Mouse (Mus musculus): ENCODE data around the gene Lrrc7. TPM values are rescaled to one million over a fixed set of nuclear protein-coding genes. Genes with fewer than 3 reads are reported as not detected.

The Lrrc7 gene
- 0.92 and 0.97 TPM in 2 replicates for polyA plus RNA-seq (2014; fragmentation: Nextera tagmentation; extraction: Ambion mirVana)

DNA sequence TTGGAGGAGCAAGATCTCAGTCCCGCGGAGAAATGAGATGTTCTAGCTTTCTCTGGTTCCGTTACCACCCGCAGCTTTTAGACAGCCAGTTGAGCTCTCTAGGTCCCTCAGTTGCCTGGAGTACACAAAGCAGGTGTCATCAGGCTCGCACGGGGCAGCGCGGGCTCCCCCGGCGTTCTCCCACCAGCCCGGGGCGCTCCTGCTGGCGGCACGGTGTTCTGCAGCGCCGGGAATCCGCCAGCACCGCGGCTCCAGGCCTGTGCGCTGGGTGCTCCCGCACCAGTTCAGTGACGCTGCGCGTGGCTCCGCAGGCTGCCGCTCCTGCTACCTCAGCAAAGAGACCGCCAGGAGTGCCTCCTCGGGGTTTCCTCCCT is at the start of gene Lrrc7:
Gene Lrrc7, minus strand, starts transcription at position 235 of the 374 bp plus-strand sequence.
- ATAC-seq (ENCODE audit: low FRiP score), result peak; percentile 93
- H3K4me2 ChIP-seq, result peak within 1 kb of the TSS; percentile 96
- peak within 1 kb of the TSS; percentile 77 for H3K9ac ChIP-seq (ENCODE audit: low read length)
- no peaks in the 10 kb centered on the region for H3K9me3 ChIP-seq (ENCODE audit: control insufficient read depth, low read length)
- H3K27me3 ChIP-seq (ENCODE audit: control insufficient read depth, insufficient read depth, low read length), result peaks cover 18% of the 10 kb centered on the region; the same call in 1 of the 2 replicates
- under 1% methylated on average over 28 of the region's 28 CpGs for WGBS
- peak within 1 kb of the TSS; percentile 65 for H3K4me3 ChIP-seq (ENCODE audit: low read depth, low read length)
- no peaks in the 10 kb centered on the region for H3K4me1 ChIP-seq (ENCODE audit: control insufficient read depth, insufficient read depth, low read length)
- no peaks in the 10 kb centered on the region for H3K36me3 ChIP-seq (ENCODE audit: control insufficient read depth, insufficient read depth, low read length)
- peak; percentile 96 for DNase-seq (ENCODE audit: low spot score, missing footprints)
- H3K27ac ChIP-seq (ENCODE audit: low read depth, low read length), result no peak within 1 kb of the TSS

DNA sequence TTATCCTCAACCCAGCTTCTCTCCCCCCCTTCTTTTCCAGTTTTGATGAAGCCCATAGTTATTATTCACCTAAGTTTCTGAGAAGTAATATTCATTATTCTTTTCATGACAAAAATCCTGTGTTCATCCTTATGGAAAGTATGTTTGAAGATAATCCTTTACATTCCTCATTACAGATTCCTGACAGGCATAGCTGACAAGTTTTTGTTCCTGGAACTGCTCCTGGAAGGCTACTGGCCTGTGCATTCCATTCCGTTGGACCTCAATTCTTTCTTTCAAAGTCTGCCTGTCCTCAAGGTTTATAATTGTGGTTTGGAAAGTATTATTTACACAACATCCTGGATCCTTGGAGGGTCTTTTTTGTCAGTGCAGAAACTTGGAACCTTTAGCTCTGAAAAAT is 45.0 kb upstream of the Lrrc7 start:
- no peak overlapping the region for H3K9ac ChIP-seq (ENCODE audit: low read length)
- DNase-seq (ENCODE audit: low spot score, missing footprints), result no peak
- no peak overlapping the region for H3K4me2 ChIP-seq
- WGBS, result 26% methylated on average over 1 of the region's 1 CpGs
- no peaks in the 10 kb centered on the region for H3K9me3 ChIP-seq (ENCODE audit: control insufficient read depth, low read length)
- ATAC-seq (ENCODE audit: low FRiP score), result peak; percentile 30; the same call in 1 of the 2 replicates
- no peak overlapping the region for H3K4me3 ChIP-seq (ENCODE audit: low read depth, low read length)
- no peaks in the 10 kb centered on the region for H3K36me3 ChIP-seq (ENCODE audit: control insufficient read depth, insufficient read depth, low read length)
- H3K27ac ChIP-seq (ENCODE audit: low read depth, low read length), result no peak overlapping the region
- no peaks in the 10 kb centered on the region for H3K4me1 ChIP-seq (ENCODE audit: control insufficient read depth, insufficient read depth, low read length)
- no peaks in the 10 kb centered on the region for H3K27me3 ChIP-seq (ENCODE audit: control insufficient read depth, insufficient read depth, low read length)

DNA sequence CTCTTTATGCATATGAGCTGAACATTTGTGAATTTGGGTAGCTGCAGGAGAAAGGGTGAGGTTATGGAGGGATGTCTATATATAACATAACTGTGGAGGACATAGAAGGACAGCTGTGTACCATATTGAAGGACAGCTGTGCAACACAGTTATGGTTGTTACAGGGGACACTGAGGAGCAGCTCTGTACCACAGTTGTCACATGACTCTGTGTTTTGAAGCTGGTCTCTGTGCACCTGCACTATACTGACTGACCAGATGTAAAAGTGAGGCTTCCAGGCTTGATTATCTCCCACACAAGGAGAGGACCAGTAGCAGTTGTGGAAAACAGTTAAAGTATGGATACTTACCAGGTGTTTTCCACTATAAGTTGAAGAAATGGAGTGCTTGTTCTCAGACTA is 43.3 kb upstream of the Lrrc7 start:
- no peaks in the 10 kb centered on the region for H3K4me1 ChIP-seq (ENCODE audit: control insufficient read depth, insufficient read depth, low read length)
- H3K9me3 ChIP-seq (ENCODE audit: control insufficient read depth, low read length), result no peaks in the 10 kb centered on the region
- DNase-seq (ENCODE audit: low spot score, missing footprints) (no peak), ATAC-seq (ENCODE audit: low FRiP score) (no peak)
- no peak overlapping the region for H3K27ac ChIP-seq (ENCODE audit: low read depth, low read length)
- no peaks in the 10 kb centered on the region for H3K36me3 ChIP-seq (ENCODE audit: control insufficient read depth, insufficient read depth, low read length)
- no peak overlapping the region for H3K4me3 ChIP-seq (ENCODE audit: low read depth, low read length)
- H3K27me3 ChIP-seq (ENCODE audit: control insufficient read depth, insufficient read depth, low read length), result no peaks in the 10 kb centered on the region
- H3K4me2 ChIP-seq, result no peak overlapping the region
- no peak overlapping the region for H3K9ac ChIP-seq (ENCODE audit: low read length)

DNA sequence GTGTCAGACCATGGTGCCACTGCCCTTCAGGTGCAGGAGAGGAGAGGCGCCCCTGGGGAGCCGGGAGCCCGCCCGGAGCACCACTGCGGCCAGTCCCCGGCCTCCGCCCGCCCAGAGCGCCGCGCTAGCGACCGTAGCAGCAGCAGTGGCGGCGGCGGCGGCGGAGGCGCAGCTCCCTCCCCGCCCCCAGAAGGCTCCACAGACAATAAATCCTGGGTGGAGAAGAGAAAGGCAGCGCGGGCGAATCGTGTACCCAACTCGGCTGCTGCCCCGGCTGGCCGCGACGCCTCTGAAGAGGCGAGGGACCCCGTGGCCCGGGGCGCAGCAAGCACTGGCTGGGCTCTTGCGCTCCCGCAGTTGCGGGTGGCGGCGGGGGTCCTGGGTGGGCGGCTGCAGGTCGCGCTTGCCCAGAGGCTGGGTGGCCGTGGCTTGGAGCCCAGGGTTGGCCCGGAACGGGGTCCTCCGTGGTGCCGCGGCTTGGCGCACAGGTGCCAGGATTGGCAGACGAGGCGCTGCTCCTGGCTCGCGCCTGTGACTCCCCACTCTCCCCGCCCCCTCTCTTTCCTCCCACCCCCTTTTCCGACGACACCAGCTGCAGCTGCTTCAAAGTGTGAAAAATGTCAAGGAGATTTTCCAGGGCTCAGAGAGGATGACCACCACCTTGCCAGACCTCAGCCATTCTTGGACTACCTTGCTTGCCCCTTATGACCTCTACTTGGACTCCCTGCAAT is 600 bp downstream of the Lrrc7 start:
- no peak overlapping the region for H3K27ac ChIP-seq (ENCODE audit: low read depth, low read length)
- peak; percentile 76 for ATAC-seq (ENCODE audit: low FRiP score)
- H3K4me2 ChIP-seq, result peak overlapping the region; percentile 96
- peak; percentile 96 for DNase-seq (ENCODE audit: low spot score, missing footprints)
- under 1% methylated on average over 49 of the region's 55 CpGs for WGBS
- no peaks in the 10 kb centered on the region for H3K9me3 ChIP-seq (ENCODE audit: control insufficient read depth, low read length)
- H3K9ac ChIP-seq (ENCODE audit: low read length), result peak overlapping the region; percentile 77
- H3K4me1 ChIP-seq (ENCODE audit: control insufficient read depth, insufficient read depth, low read length), result no peaks in the 10 kb centered on the region
- no peaks in the 10 kb centered on the region for H3K36me3 ChIP-seq (ENCODE audit: control insufficient read depth, insufficient read depth, low read length)
- H3K27me3 ChIP-seq (ENCODE audit: control insufficient read depth, insufficient read depth, low read length), result peaks cover 18% of the 10 kb centered on the region; the same call in 1 of the 2 replicates
- peak overlapping the region; percentile 65 for H3K4me3 ChIP-seq (ENCODE audit: low read depth, low read length)

DNA sequence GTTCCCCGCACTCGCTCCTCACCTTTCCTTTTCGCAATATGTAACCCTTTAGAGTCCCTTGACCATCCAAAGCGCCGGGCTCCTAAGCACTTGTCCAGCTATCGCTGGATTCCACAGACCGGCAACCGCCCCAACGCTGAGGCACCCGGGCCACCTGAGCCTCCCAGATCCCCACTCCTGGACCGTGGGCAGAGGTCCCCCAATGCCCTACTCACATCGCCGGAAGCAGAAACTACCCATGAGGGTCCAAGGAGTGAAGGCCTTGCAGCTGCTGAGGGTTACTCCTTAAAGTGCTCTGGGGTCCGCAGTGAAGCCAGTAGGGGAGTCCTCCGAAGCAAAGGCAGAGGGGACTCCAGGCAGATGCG is 1.1 kb downstream of the Lrrc7 start:
- no peaks in the 10 kb centered on the region for H3K36me3 ChIP-seq (ENCODE audit: control insufficient read depth, insufficient read depth, low read length)
- peaks cover 18% of the 10 kb centered on the region; the same call in 1 of the 2 replicates for H3K27me3 ChIP-seq (ENCODE audit: control insufficient read depth, insufficient read depth, low read length)
- WGBS, result 0% methylated on average over 16 of the region's 16 CpGs
- H3K9ac ChIP-seq (ENCODE audit: low read length), result peak overlapping the region; percentile 77
- H3K4me1 ChIP-seq (ENCODE audit: control insufficient read depth, insufficient read depth, low read length), result no peaks in the 10 kb centered on the region
- no peaks in the 10 kb centered on the region for H3K9me3 ChIP-seq (ENCODE audit: control insufficient read depth, low read length)
- no peak overlapping the region for H3K27ac ChIP-seq (ENCODE audit: low read depth, low read length)
- DNase-seq (ENCODE audit: low spot score, missing footprints) (no peak), ATAC-seq (ENCODE audit: low FRiP score) (peak; percentile 54)
- peak overlapping the region; percentile 96 for H3K4me2 ChIP-seq
- peak overlapping the region; percentile 65 for H3K4me3 ChIP-seq (ENCODE audit: low read depth, low read length)

DNA sequence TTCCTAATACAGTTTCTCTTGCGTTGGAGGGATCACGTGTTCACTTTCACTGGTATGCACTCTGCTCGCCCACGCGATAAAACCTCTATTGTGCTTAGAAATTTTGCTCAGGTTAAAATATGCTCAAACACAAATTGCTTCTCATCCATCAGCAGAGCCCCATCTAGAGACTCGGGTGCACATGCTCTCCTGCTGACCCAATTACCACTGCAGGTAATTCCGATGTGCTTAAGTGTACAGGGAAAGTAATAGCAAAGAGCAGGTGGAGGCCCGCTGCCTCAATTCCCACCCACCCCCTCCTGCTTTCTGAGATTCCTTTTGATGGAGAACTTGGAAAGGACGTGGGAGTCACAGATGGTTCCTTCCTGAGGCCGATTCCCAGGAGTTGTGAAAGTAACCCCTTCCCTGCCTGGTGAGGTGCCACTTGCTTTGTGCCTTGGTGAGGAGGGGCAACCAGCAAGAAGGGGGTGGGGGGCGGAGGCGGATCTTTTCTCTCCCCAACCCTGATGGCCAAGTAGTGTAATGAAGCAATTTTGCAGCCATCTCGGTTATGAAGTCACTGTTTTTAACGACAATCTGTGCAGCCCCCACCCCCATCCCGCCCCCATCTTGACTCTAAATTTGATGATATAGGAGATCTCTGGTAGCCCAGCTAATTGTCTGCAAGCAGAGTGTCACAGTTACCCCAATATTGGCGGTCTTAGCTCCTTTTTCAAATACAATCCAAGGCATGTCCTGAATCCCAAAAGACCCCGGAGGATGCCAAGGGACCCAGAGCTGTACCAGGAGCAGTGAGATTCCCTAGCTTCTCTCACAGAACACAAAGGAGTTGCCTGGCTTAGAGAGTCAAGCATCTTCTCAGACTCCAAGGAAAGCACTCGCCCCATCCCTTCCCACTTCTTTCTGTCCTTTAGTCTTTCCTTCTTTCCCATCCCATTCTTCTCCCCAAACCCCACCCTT is 2.0 kb downstream of the Lrrc7 start:
- Histone ChIP-seq H3K9me3 (ENCODE audit: control insufficient read depth, low read length) (no peaks in the 10 kb centered on the region), H3K4me3 (ENCODE audit: low read depth, low read length) (peak overlapping the region; percentile 65), H3K27ac (ENCODE audit: low read depth, low read length) (no peak overlapping the region), H3K4me1 (ENCODE audit: control insufficient read depth, insufficient read depth, low read length) (no peaks in the 10 kb centered on the region), H3K9ac (ENCODE audit: low read length) (peak overlapping the region; percentile 33), H3K27me3 (ENCODE audit: control insufficient read depth, insufficient read depth, low read length) (peaks cover 18% of the 10 kb centered on the region; the same call in 1 of the 2 replicates), H3K4me2 (peak overlapping the region; percentile 96), H3K36me3 (ENCODE audit: control insufficient read depth, insufficient read depth, low read length) (no peaks in the 10 kb centered on the region)
- WGBS, result 3% methylated on average over 18 of the region's 18 CpGs
- no peak for ATAC-seq (ENCODE audit: low FRiP score)
- DNase-seq (ENCODE audit: low spot score, missing footprints), result peak; percentile 89

DNA sequence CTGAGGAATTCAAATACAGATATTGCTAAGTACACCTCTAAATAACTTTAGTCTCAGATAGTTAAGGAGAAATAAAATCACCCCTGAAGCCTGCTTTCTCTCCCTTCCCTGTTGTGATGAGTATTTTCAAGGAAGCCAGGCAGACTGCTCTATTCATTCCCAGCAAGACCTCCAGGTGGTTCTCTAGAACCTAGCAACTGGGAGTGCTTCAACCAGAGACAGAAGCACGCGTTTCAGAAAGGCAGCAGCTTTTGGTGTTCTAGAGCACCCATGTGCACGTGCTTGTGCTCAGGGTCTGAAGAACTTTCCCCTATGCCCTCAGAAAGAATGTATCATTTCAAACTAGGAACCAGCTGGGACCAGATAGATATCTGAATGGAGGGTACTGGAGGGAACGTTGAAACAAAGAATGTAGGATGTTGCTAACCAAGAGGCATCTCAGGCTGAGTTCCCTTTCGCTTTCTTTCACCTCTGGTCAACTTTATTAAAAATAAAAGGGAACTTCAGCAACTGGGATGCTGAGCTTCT is 2.8 kb downstream of the Lrrc7 start:
- DNase-seq (ENCODE audit: low spot score, missing footprints), result peak; percentile 83
- Histone ChIP-seq H3K4me3 (ENCODE audit: low read depth, low read length) (peak overlapping the region; percentile 65; the same call in 1 of the 2 replicates), H3K4me1 (ENCODE audit: control insufficient read depth, insufficient read depth, low read length) (no peaks in the 10 kb centered on the region), H3K4me2 (peak overlapping the region; percentile 96; the same call in 1 of the 2 replicates), H3K9me3 (ENCODE audit: control insufficient read depth, low read length) (no peaks in the 10 kb centered on the region), H3K9ac (ENCODE audit: low read length) (no peak overlapping the region), H3K27ac (ENCODE audit: low read depth, low read length) (no peak overlapping the region), H3K27me3 (ENCODE audit: control insufficient read depth, insufficient read depth, low read length) (peaks cover 18% of the 10 kb centered on the region; the same call in 1 of the 2 replicates), H3K36me3 (ENCODE audit: control insufficient read depth, insufficient read depth, low read length) (no peaks in the 10 kb centered on the region)
- no peak for ATAC-seq (ENCODE audit: low FRiP score)
- 22% methylated on average over 5 of the region's 5 CpGs for whole genome bisulfite sequencing

DNA sequence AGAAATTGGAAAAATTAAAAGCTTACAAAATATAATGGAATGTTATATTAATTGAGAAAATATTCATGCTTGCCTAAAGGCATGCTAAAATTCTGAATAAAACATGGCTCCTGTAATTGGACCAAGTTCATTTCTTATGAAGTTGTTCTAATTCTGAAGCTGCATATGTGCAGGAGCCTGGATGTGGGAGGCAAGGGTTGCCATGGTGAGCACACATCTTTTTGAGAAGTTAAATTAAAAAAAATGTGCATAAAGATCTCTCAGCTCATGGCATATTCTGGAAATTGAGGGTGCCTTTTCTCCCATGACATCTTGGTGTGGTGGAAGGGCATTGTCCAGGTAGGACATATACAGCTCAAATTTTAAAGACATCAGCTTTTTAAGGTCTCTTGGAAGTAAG is 3.4 kb downstream of the Lrrc7 start:
- ATAC-seq (ENCODE audit: low FRiP score) (no peak), DNase-seq (ENCODE audit: low spot score, missing footprints) (no peak)
- Histone ChIP-seq H3K27ac (ENCODE audit: low read depth, low read length) (no peak overlapping the region), H3K9me3 (ENCODE audit: control insufficient read depth, low read length) (no peaks in the 10 kb centered on the region), H3K4me3 (ENCODE audit: low read depth, low read length) (no peak overlapping the region), H3K27me3 (ENCODE audit: control insufficient read depth, insufficient read depth, low read length) (peaks cover 18% of the 10 kb centered on the region; the same call in 1 of the 2 replicates), H3K36me3 (ENCODE audit: control insufficient read depth, insufficient read depth, low read length) (no peaks in the 10 kb centered on the region), H3K9ac (ENCODE audit: low read length) (no peak overlapping the region), H3K4me2 (no peak overlapping the region), H3K4me1 (ENCODE audit: control insufficient read depth, insufficient read depth, low read length) (no peaks in the 10 kb centered on the region)

Measured in midbrain, embryonic 11.5 days (tissue).